Mouse (Mus musculus) lung, postnatal 0 days (tissue): ENCODE data around the gene Cdh1. TPM values are rescaled to one million over a fixed set of nuclear protein-coding genes. Genes with fewer than 3 reads are reported as not detected.

Experiments
- ATAC-seq: fragments of 200-750 bp; cut with Nextera tagmentation; 2 replicates; pipeline ENCODE4 v1.8.0; 2017; ENCODE audit warnings: moderate library complexity
- DNase-seq: peaks from one replicate; pipeline ENCODE4 v3.0.0-alpha.2; 2016; ENCODE audit warnings: low spot score
- H3K27ac ChIP-seq: fragments of 300-500 bp; sonication (generic); 2 replicates; pipeline ENCODE4 v1.5.1; 2014; ENCODE audit warnings: antibody characterized with exemption, mild to moderate bottlenecking, low read length, mixed read lengths
- H3K27me3 ChIP-seq: fragments of 300-500 bp; sonication (generic); replicated peaks from 2 replicates; pipeline ENCODE4 v1.6.1; 2014; ENCODE audit warnings: low read length, mixed read lengths; ENCODE audit not compliant: insufficient read depth
- H3K36me3 ChIP-seq: fragments of 300-500 bp; sonication (generic); 2 replicates; pipeline ENCODE4 v1.6.1; 2014; ENCODE audit warnings: low read length, mixed read lengths; ENCODE audit not compliant: insufficient read depth
- H3K4me1 ChIP-seq: fragments of 300-500 bp; sonication (generic); 2 replicates; pipeline ENCODE4 v1.6.1; 2014; ENCODE audit warnings: antibody characterized with exemption, low read depth, low read length, mixed read lengths; ENCODE audit not compliant: insufficient read depth
- H3K4me2 ChIP-seq: fragments of 300-500 bp; sonication (generic); replicated peaks from 2 replicates; pipeline ENCODE4 v1.6.1; 2014; ENCODE audit warnings: low read depth, mild to moderate bottlenecking, low read length, moderate library complexity, mixed read lengths
- H3K4me3 ChIP-seq: fragments of 300-500 bp; sonication (generic); 2 replicates; pipeline ENCODE4 v1.5.1; 2014; ENCODE audit warnings: low read depth, low read length
- H3K9ac ChIP-seq: fragments of 300-500 bp; sonication (generic); replicated peaks from 2 replicates; pipeline ENCODE4 v1.6.1; 2014; ENCODE audit warnings: low read depth, mild to moderate bottlenecking
- H3K9me3 ChIP-seq: fragments of 300-500 bp; sonication (generic); 2 replicates; pipeline ENCODE4 v1.6.1; 2016; ENCODE audit warnings: low read length, mixed read lengths
- CTCF ChIP-seq: IDR thresholded peaks from 2 replicates; pipeline ENCODE4 v1.5.1; 2016; ENCODE audit warnings: antibody characterized with exemption, mild to moderate bottlenecking
- EP300 ChIP-seq: IDR thresholded peaks from 2 replicates; pipeline ENCODE4 v1.6.1; 2016; ENCODE audit warnings: antibody characterized with exemption, mild to moderate bottlenecking, control low read depth
- WGBS: fragments of 180-500 bp; shearing (Covaris S2); extraction: QIAGEN DNeasy Blood & Tissue Kit; methylation state at CpG from one replicate; pipeline ENCODE4 v1.1.7; 2014; 5-methylcytosine and 5-hydroxymethylcytosine counted together
- polyA plus RNA-seq: library from polyadenylated mRNA; unstranded; fragments of >200 nt; fragmentation: Nextera tagmentation; extraction: Ambion mirVana; gene quantifications from 2 replicates; pipeline ENCODE4 v1.2.1, GENCODE M21; 2015

Gene Cdh1
- polyA plus RNA-seq, 1 experiment from 2014 or later = 88.2 TPM

- no peaks in the 10 kb centered on the region; the same call in 1 of the 2 replicates for H3K4me1 ChIP-seq
These were observed 80.0 kb downstream of the Cdh1 start, which contains the start of gene Tango6 for GRCm38 (mm10) chr8:106682971-106683668. Gene Tango6, plus strand, starts transcription at chr8:106683068.

GRCm38 (mm10) chr8:106684387-106684786, 81.2 kb downstream of the Cdh1 start:
- Histone ChIP-seq H3K9me3 (no peaks in the 10 kb centered on the region), H3K9ac (no peak overlapping the region), H3K4me2 (no peak overlapping the region), H3K4me1 (no peaks in the 10 kb centered on the region; the same call in 1 of the 2 replicates), H3K27me3 (no peaks in the 10 kb centered on the region), H3K36me3 (no peaks in the 10 kb centered on the region), H3K27ac (no peak overlapping the region), H3K4me3 (no peak overlapping the region)
- TF ChIP-seq CTCF (no peak), EP300 (no peak)
- DNase-seq (no peak), ATAC-seq (no peak)
- WGBS = 90% methylated on average over 4 of the region's 4 CpGs

More at GRCm38 (mm10) chr8:106682971-106683668, 80.0 kb downstream of the Cdh1 start, which contains the start of gene Tango6:
- Histone ChIP-seq H3K36me3 (no peaks in the 10 kb centered on the region), H3K4me3 (peak within 1 kb of the TSS; percentile 74), H3K9me3 (no peaks in the 10 kb centered on the region), H3K4me2 (peak within 1 kb of the TSS; percentile 77), H3K27ac (peak within 1 kb of the TSS; percentile 92), H3K9ac (peak within 1 kb of the TSS; percentile 70), H3K27me3 (no peaks in the 10 kb centered on the region)
- under 1% methylated on average over 37 of the region's 50 CpGs for WGBS
- peak; percentile 98 for ATAC-seq
- TF ChIP-seq EP300 (no peak), CTCF (peak; percentile 81)
- peak; percentile 89 for DNase-seq

GRCm38 (mm10) chr8:106687479-106687878, 84.3 kb downstream of the Cdh1 start:
- ATAC-seq (0 out of 2 replicates have a peak, but pooled peaks have one; percentile 25), DNase-seq (peak; percentile 86)
- Histone ChIP-seq H3K4me1 (no peaks in the 10 kb centered on the region; the same call in 1 of the 2 replicates), H3K36me3 (no peaks in the 10 kb centered on the region), H3K27ac (no peak overlapping the region), H3K4me3 (no peak overlapping the region), H3K27me3 (no peaks in the 10 kb centered on the region), H3K9ac (no peak overlapping the region), H3K9me3 (no peaks in the 10 kb centered on the region), H3K4me2 (no peak overlapping the region)
- TF ChIP-seq CTCF = peak; percentile 79
- no peak for TF ChIP-seq EP300
- 0% methylated on average over 4 of the region's 4 CpGs for WGBS

- H3K27me3 ChIP-seq = no peaks in the 10 kb centered on the region
- H3K9me3 ChIP-seq = no peaks in the 10 kb centered on the region
- ATAC-seq = no peak
- H3K4me3 ChIP-seq = no peak overlapping the region
- H3K36me3 ChIP-seq = peaks cover 7% of the 10 kb centered on the region; the same call in 1 of the 2 replicates
- no peak overlapping the region for H3K4me2 ChIP-seq
- no peak overlapping the region for H3K27ac ChIP-seq
- 79% methylated on average over 3 of the region's 3 CpGs for WGBS
- DNase-seq = no peak
- TF ChIP-seq CTCF (no peak), EP300 (no peak)
- no peaks in the 10 kb centered on the region for H3K4me1 ChIP-seq
- no peak overlapping the region for H3K9ac ChIP-seq
These were observed 94.6 kb downstream of the Cdh1 start for GRCm38 (mm10) chr8:106697748-106698248.

GRCm38 (mm10) chr8:106699588-106699987, 96.4 kb downstream of the Cdh1 start:
- DNase-seq (peak; percentile 59), ATAC-seq (peak; percentile 39; the same call in 1 of the 2 replicates)
- H3K4me2 ChIP-seq = no peak overlapping the region
- no peak overlapping the region for H3K9ac ChIP-seq
- H3K9me3 ChIP-seq = no peaks in the 10 kb centered on the region
- TF ChIP-seq EP300 = no peak
- peak; percentile 94 for TF ChIP-seq CTCF
- no peaks in the 10 kb centered on the region for H3K27me3 ChIP-seq
- H3K36me3 ChIP-seq = peaks cover 7% of the 10 kb centered on the region; the same call in 1 of the 2 replicates
- no peak overlapping the region for H3K27ac ChIP-seq
- 71% methylated on average over 5 of the region's 5 CpGs for WGBS
- H3K4me3 ChIP-seq = no peak overlapping the region
- H3K4me1 ChIP-seq = no peaks in the 10 kb centered on the region; the same call in 1 of the 2 replicates

GRCm38 (mm10) chr8:106700131-106700530, 97.0 kb downstream of the Cdh1 start:
- TF ChIP-seq CTCF = no peak
- TF ChIP-seq EP300 = no peak
- WGBS = 93% methylated on average over 6 of the region's 6 CpGs
- no peak for DNase-seq
- H3K9ac ChIP-seq = no peak overlapping the region
- H3K36me3 ChIP-seq = peaks cover 7% of the 10 kb centered on the region; the same call in 1 of the 2 replicates
- H3K27me3 ChIP-seq = no peaks in the 10 kb centered on the region
- no peaks in the 10 kb centered on the region; the same call in 1 of the 2 replicates for H3K4me1 ChIP-seq
- ATAC-seq = no peak
- no peaks in the 10 kb centered on the region for H3K9me3 ChIP-seq
- no peak overlapping the region for H3K4me2 ChIP-seq
- H3K4me3 ChIP-seq = no peak overlapping the region
- H3K27ac ChIP-seq = no peak overlapping the region
